Mouse (Mus musculus) cerebellum, adult 9-10 months (tissue): Measurements from ENCODE around the gene Polr2e.

Experiments used
- DNase-seq: peaks from one replicate; pipeline ENCODE4 v3.0.0; 2022

Gene Polr2e

DNA sequence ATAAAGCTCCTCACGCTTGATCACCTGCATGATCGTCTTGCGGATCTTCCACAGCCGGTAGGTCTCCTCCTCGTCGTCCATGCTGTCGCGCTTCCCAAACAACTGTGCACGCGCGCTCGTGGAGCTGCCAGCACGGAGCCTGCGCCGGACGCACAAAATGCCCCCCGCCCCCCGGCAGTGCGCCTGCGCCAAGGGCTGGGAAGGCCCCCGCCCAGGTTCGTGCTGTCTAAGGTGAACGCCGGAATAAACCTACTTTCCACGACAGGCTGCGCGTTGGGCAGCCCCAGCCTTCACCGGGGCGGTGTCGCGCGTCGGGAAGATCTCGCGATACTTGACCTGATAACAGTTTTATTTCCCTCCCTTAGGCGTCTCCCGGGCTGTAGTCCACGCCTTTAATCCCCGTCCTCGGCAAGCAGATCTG is at the start of gene Polr2e:
Gene Polr2e (minus strand): TSS at position 237 of the 421 bp plus-strand sequence.
- DNase-seq: peak; percentile 99

DNA sequence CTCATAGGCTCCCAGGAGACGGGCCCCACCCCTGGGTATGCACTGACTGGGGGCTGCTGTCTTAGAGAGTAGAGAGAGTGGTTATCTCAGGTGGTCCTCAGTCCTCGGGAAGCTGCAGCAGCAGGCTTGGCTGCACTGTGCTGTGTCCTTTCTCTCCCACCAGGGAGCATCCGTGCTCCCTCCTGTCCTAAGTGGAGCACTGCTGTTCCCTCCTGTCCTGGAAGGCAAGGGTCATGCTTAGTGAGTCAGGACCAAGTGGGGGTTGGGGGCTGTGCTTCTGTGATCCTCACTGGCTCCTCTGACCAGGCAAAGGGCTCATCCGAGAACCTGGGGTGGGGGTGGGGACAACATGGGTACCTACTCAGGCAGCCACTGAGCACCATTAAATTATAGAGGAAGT is 49.6 kb upstream of the Polr2e start:
- no peak for DNase-seq

DNA sequence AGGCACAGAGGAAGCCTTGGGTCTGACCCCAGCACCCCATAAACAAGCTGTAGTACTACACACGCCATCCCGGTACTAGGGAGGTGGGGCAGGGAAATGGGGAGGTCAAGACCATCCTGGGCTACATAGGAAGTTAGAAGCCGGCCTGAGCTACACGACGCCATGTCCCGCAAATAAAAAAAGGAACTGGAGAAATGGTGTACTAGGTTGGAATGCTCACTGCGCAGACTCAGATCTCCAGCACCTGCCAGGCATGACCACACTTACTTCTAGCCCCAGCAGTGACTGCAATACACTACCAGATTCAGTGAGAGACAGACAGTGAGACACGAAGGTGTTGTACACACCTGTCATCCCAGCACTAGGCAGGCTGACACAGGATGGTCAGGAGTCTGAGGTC is 47.9 kb upstream of the Polr2e start:
- no peak for DNase-seq

DNA sequence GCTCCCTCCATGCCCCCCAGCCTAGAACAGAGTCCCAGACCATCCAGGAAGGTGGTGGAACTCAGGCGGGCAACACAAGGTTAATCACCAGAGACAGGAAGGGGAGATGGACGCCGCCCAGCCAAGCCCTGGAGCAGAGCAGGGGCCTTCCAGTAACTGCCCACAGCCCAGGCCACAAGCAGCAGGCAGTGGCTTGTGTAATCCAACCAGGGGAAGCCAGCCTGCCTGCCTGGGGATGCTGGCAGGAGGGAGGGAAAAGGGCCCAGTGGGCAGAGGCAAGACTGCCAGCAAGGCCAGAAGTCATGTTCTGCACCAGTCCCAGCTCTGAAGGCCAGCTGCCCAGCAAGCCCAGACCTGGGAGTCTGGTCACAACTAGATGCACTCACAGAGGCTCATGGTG is 47.3 kb upstream of the Polr2e start:
- DNase-seq: no peak

DNA sequence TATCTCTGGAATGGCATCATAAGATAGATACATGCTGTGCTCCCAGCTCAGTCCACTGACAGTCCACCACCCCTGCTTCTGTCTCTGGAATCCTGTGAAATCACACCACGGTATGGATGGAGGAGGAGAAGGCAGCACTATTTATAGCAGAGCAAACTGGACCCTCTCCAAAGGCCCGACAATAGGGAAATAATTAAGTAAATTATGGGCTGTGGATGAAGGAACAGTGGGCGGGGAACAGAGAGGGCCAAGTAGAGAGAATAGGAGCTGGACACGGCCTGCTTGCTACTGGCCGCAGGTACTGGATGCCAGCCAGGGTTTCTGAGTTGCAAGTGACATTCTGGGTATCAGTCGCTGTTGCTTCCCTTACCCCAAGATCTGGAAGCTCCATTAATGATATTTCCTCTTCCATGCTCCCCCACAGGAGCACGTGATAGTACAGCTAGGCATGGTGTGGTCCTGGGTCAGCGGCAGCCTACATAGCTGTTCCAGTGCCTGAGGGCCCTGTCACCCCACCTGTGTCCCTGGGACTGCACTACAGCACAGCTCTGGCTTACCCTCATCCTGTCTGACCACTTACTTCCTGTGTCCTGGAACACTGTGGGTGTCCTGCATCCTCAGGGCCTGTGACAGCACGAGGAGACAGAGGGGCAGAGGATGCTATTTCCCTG is 45.4 kb upstream of the Polr2e start:
- DNase-seq: peak; percentile 59

DNA sequence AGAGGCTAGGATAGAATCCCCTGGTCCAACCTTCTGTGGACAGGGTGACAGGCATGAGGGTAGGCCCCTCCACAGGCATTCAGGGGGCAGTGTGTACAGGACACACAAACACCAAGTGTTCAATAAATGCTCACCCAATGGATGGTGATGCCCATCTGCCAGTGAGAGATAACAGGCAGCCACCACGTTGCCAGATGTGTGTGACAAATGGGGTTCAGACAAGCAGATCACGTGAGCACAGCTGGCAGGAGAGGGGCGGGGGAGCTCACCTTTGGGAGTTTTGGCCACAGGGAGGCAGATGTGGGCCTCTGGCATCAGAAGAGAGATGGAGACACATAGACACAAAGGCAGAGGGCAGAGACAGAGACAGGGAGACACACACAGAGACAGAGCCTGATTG is 41.5 kb upstream of the Polr2e start:
- DNase-seq: no peak

DNA sequence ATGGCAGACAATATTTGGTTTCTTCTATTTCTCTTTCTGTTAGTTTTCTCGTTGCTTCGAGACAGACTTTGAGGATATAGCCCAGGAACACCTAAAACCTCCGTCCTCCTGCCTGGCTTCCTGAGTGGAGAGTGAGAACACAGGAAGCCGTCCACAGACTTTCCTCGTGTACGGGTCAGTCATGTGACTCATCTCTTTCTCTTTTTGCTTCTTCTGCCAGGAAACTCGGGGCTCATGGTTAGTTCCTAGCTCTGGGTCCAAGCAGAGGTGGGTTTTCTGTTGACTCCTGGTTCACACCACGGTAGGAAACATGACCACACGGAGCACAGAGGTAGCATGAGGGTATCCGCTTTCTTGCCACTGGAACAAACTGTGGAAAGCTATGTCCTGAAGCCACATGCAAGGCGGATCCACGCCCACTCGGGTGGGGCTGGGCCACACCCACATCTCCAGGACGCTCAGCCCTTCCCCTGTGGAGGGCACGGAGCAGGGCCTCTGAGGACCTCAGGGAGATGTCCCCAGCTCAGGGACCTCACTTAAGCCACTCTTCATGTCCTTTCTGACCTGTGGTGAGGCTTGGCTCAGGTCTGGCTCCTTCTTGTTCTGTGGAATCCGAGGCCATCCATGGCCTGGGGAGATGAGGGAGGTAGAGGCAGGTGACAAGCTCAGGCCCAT is 40.9 kb upstream of the Polr2e start:
- DNase-seq: no peak

DNA sequence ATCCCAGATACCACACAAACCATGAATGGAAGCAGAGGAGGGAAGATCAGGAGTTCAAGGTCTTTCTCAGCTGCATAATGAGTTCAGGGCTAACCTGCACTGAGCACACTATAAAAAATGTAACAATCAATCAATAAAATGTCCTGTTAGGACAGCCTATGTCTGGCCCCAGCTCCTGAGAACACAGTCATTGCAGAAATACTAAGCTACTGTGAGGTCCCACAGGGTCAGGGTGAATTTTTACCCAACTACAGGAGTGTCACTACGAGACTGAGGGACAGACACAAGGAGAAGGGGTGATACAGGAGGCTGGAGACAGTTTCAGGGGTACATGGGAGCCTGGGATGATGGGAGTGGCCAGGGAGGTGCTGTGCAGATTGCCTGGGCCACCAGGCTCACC is 38.8 kb upstream of the Polr2e start:
- DNase-seq: no peak

DNA sequence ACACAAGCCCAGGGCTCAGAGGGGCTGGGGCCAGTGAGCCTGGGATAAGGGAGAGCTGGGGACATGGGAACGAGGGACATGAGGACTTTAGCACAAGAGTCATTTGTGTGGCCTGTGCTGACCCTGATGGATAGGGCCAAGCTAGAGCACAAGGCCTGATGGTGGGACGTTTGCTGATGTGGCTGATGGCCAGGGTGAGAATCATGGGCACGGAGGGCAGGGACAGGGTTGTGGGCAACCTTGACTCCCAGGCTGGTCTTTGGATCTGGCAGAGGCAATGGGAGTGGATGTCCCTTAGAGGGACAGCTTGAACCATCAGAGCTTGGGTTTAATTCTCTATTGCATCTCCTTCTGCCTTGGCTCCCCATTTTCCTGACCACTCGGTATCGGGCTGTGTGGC is 37.7 kb upstream of the Polr2e start:
- DNase-seq: no peak

DNA sequence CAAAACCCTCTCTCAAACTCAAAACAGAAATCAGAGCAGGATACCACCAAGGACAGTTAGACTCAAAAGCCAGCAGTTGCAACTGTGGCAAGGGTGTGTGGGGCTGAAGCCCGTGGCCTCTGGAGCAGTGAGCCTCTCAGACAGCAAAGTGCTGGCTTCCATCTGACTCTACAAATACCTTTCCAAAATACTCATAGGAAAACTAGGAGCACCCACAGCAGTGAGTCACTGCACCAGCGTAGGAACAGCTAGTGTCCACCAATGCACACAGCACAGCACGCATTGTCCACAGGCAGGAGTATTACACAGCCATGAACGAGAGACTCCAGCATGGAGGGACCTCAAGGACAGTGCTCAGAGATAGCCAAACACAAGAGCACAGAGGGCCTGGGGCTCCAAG is 36.8 kb upstream of the Polr2e start:
- DNase-seq: no peak

DNA sequence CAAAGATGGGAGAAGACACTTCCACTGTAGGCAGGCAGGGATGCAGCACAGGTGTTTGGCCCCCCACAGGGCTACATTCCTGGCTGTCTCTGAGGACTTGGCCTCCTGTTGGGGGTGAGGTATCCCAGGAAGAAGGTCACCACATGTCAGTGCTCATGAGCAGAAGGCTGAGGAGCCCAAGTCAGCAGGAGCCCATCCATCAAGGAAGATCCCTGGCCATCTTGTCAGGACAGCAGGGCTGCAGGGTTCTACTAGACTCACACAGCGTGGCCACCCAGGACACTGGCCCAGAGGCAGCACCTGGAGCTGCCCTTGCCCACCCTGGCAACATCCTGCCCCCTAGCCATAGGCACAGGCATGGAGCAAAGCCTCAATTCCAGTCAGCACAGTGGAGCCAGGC is 36.3 kb upstream of the Polr2e start:
- DNase-seq: no peak

DNA sequence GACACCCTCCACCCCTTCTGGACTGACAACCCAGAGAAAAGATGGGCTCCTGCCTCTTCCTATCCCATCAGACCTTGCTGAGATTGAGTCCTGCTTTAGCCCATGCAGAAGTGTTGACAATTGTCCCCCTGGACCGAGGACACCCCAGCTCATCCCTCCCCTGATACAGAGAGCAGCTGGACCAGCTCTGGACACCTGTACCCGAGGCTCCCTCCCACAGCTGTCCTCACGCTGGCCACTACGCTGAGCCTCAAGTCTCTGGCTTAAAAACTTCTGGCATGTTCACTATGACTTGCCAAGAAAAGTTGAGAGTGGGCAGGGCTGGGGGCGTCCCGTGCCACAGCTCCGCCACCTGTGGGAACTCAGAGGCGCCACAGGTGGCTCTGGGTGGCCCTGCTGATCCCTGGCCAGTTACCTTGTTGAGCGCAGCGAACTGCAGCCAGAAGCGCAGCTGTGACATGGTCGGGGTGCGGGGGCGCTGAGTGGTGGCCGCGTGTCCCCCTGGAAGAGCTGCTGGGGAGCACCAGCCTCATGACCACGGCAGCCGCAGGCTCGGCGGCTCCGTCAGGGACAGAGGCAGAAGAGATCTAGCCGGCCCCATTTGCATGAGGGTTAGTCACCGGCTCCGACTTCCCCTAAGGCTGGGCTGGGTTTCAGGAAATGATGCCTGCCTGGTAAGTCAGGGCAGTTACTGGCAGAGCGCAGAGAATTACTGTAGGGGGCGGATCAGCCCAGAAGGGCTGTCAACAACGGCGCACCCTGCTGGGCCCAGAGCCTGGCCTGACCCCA is 35.4 kb upstream of the Polr2e start:
- no peak for DNase-seq

DNA sequence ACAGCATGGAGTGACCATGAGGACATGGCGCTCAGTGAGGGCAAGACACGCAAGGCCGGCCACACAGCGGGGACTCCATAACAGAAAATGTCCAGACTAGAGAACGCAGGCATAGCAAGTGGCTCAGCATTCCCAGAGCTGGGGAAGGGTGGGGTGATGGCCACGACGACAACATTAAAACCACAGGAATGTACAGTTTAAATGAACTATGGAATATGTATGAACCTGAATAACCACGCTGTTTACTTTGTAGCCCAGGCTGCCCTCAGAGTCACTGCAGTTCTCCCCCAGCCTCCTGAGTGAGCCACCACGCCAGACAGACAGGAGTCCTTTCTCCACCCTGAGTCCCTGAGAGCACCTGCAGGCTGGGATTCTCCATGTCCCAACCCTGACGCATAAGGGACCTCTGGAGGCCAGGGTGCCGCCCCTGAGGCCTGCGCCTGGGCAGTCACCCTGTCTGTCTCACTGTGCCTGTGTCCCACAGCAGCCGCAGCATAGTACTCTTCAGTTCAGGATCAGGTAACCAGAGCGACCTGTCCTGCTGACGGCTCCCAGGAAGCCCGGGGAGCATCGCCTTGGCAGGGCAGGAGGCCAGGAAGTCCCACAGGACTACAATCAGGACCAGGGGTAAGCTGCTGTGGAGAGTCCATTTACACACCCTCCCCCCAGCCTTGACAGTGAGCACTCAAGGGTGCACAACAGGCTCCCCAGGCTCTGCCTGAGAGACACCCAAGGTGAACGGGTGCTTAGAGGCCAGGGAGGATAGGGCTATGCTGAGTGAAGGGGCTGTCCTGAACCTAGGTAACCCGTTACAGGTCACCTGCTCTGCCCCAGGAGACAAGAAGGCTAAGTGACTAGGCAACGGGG is 33.3 kb upstream of the Polr2e start:
- DNase-seq: no peak

DNA sequence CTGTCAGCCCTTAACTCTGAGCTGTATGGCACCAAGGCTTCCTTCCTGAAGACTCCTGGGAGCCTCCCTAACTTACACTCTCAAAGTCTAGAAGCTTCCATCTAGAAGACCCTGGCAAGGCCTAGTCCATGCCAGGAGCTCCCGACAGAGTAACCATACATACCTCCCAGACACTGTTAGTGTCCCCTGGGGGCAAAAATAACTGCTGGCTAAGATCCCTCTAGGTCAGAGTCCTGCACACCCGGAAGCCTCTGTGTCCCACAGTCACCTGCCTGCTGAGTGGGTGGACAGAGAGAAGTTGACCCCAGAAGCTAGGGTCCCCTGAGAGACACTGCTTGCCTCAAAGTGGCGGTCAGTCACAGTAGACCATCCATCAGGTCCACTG is 31.9 kb upstream of the Polr2e start:
- no peak for DNase-seq

DNA sequence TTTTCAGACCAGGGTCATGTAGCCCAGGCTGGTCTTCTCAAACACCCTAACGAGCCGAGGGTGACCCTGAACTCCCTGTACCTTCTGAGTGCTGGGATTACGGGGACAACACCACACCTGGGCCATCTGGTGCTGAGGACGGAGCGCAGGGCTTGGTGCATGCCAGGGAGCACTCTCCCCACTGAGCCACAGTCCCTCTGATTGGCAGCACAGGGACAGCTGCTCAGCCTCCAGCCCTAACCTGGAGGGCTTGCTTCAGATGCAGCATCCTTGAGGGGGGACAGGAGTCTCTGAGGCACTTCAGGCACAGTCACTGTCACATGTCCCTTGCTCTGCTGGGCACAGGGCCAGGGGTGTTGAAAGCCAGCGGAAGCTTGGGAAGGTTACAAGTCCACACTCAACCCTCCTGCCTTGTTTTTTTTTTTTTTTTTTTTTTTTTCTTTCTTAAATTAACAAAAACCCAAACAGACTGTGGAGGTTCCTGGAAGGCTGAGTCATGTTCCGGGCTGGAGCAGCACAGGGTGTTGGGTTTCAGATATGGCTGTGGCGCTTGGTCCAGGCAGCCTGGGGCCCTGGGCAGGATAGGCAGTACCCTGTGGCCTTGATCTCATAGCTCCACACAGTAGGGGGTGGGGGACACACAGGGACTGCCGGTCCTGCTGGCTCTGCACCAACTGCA is 31.4 kb upstream of the Polr2e start:
- peak; percentile 88 for DNase-seq

DNA sequence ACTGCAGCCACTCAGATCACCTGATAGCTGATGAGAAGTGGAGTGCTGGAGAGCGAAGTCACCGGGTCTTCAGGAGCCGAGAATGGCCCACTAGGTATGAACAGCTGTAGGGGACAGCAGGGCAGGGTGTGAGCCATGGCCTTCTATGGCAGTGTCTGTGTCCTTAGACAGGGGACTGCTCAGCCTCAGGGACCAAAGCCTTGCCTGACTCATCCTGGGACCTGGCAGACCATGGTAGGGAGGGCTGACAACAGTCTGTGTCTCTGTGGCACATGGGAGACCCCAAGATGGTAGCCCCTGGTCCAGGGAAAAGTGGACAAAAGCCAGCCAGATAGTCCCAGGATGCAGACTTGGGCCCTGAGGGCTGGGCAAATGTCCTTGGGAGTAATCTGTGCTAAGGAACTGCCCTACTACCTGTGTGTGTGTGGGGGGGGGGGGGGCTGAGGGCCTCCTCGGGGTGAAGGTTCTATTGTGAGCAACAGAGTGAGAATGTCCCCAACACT is 30.4 kb upstream of the Polr2e start:
- no peak for DNase-seq

DNA sequence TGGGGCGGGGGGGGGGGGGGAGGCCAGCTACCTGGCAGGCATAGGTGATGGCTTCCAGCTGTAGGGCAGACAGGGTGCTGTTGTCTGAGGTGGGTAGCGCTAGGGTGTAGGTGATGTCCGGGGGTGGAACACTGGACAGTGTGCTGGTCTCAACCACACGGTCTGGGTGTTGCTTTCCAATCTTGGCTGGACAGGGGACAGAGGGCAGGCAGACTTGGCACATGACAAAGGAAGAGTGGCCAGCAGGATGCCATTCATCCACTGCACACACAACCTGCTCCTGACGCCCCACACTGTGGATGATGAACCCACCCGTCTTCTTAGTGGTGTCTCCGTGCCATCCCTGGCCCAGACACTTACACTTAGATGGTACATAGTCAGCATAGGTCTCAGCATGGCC is 29.7 kb upstream of the Polr2e start:
- DNase-seq: no peak

DNA sequence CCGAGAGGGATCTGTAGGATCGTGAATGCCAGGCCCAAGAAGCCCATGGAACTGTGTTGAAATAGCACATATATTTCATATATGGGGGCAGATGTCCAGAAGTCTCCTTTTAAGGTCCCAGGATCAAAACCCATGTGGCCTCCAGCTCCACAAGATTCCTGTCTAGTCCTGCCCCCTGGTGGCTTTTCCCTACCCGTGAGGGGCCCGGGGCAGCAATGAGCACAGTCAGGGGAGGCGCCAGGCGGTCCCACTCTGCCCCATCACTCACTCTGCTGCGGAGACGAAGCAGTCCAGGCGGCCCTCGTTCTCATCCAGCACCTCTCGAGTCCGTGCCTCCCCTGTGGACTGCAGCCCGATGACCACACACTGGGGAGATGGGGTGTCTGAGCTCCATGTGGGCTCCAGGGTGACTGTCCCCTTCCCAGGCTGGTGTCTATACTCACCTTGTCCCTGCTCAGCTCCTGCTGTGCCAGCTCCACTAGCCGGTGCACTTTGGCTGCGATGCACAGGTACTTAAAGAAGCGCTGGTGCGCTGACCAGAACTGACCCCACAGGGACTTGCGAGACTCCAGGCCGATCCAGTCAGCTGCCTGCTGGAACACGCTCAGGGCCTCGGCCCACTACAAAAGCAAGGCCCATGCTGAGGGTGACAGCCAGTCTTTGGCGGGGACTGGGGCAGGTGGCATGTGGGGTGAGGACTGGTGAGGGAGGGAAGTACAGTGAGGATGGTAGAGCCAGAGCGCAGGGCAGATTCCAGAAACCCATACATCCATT is 24.5 kb upstream of the Polr2e start:
- no peak for DNase-seq

DNA sequence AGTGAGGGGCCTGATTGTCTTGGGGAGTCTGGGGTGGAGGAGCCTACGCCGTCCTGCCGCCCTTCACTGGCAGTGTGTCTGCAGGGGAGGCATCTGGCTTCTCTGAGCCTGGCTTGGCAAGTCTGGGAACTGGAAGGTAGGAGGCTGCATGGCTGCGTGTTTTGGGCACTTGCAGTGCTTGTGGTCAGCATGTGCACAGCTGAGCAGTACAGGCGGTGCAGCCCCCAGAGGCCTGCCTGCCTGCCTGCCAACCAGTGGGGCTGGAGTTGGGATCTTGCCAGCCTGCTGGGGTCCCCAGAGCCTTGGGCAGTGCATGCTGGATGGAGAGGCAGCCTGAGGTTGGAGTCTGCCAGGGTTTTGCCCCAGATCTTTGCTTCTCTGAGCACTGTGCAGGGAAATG is 23.5 kb upstream of the Polr2e start:
- DNase-seq: no peak

DNA sequence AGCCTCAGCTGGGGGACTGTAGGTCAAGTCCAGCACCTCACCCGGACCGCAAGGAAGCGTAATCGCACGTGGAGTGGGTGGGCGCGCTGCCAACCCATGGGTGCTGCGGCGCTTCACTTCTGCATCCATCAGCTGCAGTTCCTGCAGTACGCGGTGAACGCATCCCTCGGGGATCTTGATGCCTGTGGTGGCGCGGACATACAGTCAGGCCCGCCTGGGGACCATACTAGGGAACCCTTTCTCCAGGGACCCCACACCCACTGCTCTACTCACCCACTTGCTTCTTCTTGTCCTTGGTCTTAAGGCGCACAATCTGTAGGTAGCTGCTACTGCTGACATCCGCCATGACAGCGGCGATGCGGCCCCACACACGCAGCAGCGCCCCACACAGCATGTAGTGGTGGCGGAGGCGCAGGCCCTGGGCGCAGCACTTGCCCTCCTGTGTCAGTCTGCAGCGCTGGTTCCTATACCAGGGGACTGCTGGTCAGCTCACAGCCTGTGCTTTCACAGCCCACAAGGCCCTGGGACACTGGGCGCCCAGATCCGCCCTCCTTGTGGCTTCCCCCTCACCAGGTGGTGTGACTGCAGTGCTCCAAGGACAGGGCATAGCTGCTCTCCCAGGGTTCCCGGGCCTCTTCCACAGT is 18.2 kb upstream of the Polr2e start:
- DNase-seq: no peak
